Mouse (Mus musculus) leukemia stem cell, adult 10-12 weeks (primary cell): Measurements from ENCODE around the gene Mtmr4. TPM values are rescaled to one million over a fixed set of nuclear protein-coding genes. Genes with fewer than 3 reads are reported as not detected.

Experiments used
- polyA plus RNA-seq: library from polyadenylated mRNA; stranded (reverse); fragments of >175 nt; gene quantifications from 2 replicates; pipeline ENCODE4 v1.2.3, GENCODE M21; 2012; ENCODE audit warnings: low replicate concordance

The Mtmr4 gene
- polyA plus RNA-seq: 25.0 and 31.2 TPM in 2 replicates

GRCm38 (mm10) chr11:87591526-87592353 is at the start of gene Mtmr4:
Mtmr4 (plus strand) TSS chr11:87592162.

DNA sequence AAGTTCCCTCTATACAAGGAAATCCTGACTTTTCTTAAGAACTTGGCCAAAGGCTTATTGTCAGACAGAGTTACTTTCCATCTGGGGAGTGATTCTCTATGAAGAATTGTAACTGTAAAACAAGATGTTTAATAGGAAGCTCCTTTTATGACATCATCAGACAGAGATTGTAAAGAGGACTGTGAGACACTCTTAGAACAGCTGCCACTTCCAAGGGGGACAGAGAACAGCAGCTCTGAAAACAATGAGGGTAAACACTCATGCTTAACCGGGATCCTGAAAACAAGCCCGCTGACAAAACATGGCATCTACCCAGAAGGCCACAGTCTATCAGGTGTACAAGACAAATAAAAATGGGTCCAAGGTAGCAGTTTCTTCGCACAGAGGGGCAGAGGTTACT is 25.5 kb upstream of the Mtmr4 start, which contains the start of gene Gm11492:
Gene Gm11492 (plus strand): TSS at position 153 of the 400 bp plus-strand sequence.

DNA sequence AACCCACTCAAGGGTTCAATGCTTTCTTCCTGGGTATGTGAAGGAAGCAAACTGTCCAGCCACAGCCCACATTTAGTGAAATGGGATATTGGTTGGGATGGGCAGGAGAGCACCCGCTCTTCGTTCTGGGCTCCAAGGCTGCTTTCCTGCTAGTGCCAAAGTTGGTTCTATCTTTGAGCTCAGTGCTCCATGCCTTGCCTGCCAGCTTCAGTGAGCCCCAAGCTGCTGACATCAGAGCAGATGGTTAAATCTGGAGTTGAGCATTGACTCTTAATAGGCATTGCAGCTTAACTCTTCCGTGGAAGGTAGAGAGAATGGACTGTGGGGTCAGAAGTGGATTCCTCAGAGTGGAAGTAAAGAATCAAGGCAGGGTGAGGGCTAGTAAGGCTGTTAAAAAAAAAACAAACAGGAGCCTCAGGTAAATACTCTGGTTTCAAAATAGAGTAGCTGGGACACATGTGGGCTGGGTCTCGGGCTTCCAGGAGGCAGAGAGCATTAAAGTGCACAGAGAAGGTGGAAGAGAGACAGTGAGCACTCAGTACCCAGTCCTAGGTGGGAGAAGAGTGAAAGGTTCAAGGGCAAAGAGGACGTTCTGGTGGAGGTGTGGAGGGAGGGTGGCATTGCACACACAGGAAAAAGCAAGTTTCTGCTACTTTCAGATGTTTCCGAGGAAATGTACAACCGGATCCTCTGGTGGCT is 23.6 kb upstream of the Mtmr4 start, which contains the start of gene Sept4:
Gene Sept4 (plus strand): TSS at position 649 of the 699 bp plus-strand sequence.

DNA sequence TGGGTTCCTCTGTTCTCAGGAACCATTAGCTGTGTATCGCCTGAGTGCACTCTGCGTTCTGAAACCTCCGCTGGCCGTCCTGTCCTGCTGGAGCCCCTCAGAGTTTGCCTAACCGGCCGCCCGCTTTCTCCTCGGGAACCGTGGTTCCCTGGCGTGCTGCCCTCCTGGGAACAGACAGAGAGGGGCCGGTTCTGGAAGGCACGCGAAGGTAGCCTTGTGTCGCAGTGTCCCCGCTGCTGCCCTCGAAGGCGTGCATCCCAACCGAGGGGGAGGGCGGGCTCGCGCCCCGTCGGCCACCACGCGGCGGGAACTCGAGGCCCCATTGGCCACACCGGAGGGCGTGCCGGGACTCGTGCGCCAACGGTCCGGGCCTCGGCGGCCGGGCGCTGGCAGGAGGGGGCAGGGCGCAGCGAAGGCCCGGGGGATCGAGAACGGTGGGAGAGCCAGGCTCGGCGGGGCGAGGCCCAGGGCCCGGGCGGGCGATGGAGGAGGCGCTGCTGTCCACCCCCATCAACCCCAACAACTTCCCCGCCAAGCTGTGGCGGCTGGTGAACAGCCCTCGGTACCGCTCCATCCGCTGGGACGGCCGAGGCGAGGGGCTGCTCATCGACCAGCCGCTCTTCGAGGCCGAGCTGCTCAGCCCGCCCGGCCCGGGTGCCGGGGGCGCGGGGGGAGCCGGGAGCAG is 25.0 kb downstream of the Mtmr4 start, which contains the start of gene Hsf5:
Gene Hsf5 (plus strand): TSS at position 375 of the 685 bp plus-strand sequence.

GRCm38 (mm10) chr11:87662407-87662806 is 70.4 kb downstream of the Mtmr4 start, which contains the start of gene Rnf43:
Rnf43 (plus strand) TSS chr11:87662722.

Other genes starting within 250 kb of the Mtmr4 start
- 7.0 and 15.6 TPM in 2 replicates for gene Ppm1e, start 233.1 kb upstream of the Mtmr4 start, polyA plus RNA-seq
- 0.38 and 0.80 TPM in 2 replicates for gene Rad51c, start 187.2 kb upstream of the Mtmr4 start, polyA plus RNA-seq
- gene Tex14, start 187.1 kb upstream of the Mtmr4 start, polyA plus RNA-seq: not detected in 2 replicates
- not detected in 2 replicates for gene Gm11492, start 25.5 kb upstream of the Mtmr4 start, polyA plus RNA-seq
- 1.3 and 1.5 TPM in 2 replicates for gene Sept4, start 23.3 kb upstream of the Mtmr4 start, polyA plus RNA-seq
- gene Hsf5, start 25.0 kb downstream of the Mtmr4 start, polyA plus RNA-seq: 0.09 TPM in 1 of 2 replicates, not detected in the other
- gene Rnf43, start 70.6 kb downstream of the Mtmr4 start, polyA plus RNA-seq: 4.6 and 11.8 TPM in 2 replicates
- 6.9 and 8.2 TPM in 2 replicates for gene Supt4a, start 145.4 kb downstream of the Mtmr4 start, polyA plus RNA-seq
- 10.2 and 13.9 TPM in 2 replicates for gene Tspoap1, start 168.4 kb downstream of the Mtmr4 start, polyA plus RNA-seq
- gene Mpo, start 201.4 kb downstream of the Mtmr4 start, polyA plus RNA-seq: 4.0 and 8.8 TPM in 2 replicates
- not detected in 2 replicates for gene Lpo, start 236.1 kb downstream of the Mtmr4 start, polyA plus RNA-seq